Mouse (Mus musculus) spleen, postnatal 14 days (tissue): ENCODE measurements around the gene Pard3b.

Source experiments
- DNase-seq, 2 experiments: peaks; one replicate each; pipeline ENCODE4 v3.0.0; 2021 to 2022; ENCODE audit warnings: low spot score in 2 of 2

Pard3b gene

DNA sequence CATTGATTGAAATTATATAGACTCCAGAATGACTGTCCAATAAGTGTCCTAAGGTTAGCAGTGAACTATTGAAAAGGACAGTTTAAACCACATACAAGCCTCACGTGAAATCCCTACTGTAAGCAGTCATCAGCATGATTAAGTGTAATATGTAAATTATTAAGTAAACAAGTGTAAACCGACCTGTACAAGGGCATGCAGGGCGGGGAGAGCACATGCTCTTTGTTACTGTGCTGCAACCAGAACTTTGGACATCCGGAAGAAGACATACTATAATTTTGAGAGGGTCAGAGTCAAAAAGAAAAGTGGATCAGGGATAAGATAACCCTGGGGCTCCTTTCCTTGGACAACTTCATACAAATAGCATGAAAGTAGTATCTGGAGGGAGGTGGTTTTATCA is 749.4 kb downstream of the Pard3b start:
- no peak for DNase-seq

DNA sequence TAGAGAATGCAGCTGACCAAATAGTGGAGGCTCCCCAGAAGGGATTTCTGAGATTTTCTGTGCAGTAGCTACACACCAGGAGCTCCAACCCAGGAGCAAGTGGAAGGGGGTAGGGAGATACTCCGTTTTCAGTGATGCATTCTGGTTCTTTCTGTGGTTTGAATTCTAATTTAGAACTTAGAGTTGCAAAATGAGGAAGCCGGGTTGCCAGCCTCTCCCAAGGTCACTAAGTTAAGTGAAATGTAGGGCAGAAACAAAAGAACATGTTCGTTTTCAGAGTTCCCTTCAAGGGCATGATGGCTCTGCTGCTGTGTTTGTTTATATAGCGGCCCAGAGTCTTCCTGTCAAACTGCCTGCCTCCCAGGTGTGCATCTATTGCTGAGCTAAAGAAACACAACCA is 754.2 kb downstream of the Pard3b start:
- DNase-seq, result no peak

DNA sequence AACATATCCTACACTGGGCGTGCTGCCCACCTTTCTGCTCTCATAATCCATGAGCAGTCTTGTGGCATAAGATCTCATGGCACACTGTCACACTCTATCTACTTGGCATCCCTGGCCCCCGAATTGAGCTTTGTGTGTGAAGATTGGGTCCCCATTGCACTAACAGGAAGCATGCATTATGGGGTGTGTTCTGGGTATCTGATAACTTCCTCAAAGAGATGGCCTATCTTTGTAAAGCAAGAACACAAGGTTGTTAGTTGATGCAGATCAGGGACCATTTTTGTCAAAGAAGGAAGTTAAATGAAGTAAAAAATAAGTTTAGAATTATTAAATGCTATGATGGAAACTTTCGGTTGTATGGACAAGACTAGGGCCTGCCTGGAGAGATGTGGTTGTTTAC is 755.9 kb downstream of the Pard3b start:
- DNase-seq, result no peak

DNA sequence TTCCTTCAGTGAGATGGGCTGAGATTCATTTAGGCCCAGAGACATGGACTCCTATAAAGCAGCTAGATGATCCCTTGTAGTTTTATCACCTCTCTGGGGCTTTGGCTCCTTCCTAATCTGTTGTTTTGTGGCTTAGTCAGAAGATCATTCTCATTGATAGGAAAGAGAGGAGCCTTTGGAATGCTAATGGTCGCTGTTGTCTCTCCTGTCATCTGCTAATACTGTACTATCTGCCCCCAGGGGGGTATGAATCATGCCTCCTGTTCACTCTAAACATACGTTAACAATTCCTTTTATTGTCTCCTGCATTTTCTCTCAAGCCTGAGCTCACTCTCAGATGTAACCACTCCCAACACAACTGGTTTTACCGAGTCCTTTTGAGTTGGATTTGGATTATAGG is 759.6 kb downstream of the Pard3b start:
- no peak for DNase-seq

DNA sequence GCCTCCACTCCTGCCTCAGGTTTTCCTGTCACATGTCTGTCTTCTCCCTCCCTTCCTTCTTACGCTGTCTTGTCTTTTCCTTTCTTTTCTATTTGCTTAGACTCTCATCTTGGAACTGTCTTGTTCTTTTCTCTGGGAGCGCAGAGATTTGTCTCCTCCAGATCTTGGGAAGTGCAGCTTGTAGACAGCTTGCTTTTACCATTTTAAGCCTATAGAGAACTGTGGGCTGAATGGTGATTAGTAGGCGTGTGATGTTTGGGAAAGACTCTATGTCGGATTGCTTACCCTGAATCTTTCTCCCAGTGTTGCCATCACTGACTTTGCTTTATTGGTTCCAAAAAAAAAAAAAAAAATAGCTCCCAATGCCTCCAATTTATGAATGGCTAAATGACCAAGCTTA is 760.1 kb downstream of the Pard3b start:
- no peak for DNase-seq

DNA sequence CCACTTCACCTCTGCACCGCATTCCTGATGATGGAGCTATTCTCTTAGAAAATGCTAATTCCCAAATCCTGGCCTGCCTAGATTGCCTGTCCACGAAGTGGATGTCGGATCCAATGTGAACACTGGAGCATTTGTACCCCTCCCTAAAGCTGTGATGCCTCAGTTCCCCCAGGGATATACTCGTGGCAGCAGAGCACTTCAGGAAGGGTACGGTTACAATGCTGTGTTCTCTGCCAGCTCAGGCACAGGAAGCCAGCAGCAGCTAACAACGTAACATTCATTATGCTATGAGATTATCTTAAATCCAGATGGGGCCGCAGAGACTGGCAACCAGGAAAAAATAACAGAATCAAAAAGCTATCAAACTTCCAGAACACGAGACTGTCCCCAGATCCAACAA is 766.4 kb downstream of the Pard3b start:
- no peak for DNase-seq

DNA sequence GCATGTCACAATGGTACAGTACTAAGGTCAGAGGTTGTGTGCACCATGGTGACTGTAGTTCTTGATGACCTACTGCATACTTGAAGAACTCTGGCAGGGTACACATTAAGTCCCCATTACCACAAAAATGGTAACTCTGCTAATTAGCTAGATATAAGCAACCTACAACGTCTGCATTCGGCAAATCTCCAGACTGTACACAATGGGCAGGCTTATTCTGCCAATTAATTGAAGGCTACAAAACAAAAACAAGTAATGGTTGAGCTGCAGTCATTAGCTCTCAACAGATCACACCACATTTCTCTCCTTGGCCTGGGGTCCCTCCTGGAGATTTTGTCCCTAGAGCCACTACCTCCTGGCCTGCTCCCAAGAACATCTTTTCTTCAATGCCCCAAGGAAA is 772.7 kb downstream of the Pard3b start:
- DNase-seq, result no peak

DNA sequence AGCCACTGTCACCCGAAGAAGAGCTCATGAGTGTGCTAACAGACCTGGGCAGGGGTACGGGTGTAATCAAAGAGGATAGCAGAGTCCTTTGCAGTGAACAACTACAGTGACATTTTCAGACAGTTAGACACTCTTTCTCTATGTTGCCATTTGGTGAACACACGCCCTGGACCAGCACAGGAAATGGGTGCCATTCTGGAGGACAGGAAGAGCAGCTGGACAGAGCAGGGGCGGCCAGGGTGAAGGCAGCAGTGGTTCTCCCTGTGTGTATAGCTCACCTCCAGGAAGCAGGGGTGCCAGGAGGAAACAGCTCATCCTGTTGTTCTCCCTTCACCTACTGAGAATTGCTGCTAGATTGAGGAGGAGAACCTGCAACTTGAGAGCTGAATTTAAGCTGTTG is 773.4 kb downstream of the Pard3b start:
- DNase-seq, result no peak

DNA sequence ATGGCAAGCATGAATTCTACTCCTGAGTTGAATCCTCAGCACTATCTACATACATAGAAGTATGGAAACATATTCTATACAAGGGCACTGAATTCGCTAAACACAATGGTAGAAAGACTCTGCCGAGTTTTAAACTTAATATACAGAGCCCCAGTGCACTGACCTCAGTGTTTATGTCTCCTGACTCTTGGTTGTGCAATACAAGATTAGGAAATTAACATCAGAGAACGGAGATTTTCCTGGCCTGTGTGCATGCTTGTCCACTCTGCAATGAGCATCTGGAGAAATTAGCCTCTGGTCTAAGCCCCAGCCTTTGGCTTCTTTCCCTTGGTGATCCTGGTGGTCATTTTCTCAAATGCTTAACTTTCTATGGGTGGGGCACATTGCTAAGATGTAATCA is 774.4 kb downstream of the Pard3b start:
- no peak for DNase-seq

DNA sequence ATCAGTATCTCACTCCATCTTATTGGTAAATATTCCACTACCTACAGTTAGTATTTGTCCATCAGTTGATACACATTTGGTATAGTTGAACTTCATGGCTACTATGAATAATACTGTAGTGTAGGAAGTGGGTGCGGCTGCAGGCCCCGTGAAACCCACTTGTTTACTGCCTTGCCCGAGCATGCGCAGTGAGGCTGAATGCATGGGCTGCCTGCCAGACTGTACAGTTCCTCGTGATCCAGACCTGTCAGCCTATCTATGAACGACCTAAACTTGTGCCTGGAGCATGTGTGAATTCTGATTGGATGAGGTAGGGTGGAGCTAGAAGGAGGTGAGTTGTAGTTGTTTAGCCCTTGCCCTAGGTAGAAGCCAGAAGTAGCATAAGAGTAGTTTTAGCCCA is 775.9 kb downstream of the Pard3b start:
- no peak for DNase-seq

DNA sequence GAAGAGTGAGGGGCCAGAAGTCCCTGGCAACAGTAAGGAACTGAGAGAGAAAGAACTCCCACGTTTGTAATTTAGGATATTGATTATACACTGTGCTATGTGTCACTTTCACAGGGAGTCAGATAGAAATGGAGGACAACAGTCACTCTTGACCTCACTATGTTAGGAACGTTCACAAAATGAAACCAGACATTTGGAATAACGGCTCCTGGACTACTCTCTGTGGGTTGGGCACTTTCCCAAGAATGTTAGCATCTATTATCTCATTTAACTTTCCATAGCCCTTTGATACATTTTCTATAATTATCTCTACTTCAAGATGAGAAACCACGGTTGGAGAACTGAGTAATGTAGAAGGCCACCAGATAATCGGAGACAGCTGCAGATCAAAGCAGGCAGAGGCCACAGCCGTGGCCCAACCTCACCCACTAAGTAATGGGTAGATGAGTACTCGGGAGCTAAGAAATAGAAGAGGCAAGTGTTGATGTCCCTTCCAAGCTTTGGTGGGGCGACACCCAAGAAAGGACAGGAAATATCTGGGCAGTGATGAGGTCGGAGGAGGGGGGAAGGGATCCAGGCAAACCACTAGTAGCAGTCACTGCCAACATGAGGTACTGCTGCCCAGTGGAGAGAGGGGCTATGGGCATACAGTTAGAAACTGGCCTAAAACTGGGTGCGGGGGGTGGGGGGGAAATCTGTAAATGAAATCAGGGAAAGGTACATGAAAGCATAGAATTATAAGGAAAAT is 778.2 kb downstream of the Pard3b start:
- DNase-seq, result no peak

DNA sequence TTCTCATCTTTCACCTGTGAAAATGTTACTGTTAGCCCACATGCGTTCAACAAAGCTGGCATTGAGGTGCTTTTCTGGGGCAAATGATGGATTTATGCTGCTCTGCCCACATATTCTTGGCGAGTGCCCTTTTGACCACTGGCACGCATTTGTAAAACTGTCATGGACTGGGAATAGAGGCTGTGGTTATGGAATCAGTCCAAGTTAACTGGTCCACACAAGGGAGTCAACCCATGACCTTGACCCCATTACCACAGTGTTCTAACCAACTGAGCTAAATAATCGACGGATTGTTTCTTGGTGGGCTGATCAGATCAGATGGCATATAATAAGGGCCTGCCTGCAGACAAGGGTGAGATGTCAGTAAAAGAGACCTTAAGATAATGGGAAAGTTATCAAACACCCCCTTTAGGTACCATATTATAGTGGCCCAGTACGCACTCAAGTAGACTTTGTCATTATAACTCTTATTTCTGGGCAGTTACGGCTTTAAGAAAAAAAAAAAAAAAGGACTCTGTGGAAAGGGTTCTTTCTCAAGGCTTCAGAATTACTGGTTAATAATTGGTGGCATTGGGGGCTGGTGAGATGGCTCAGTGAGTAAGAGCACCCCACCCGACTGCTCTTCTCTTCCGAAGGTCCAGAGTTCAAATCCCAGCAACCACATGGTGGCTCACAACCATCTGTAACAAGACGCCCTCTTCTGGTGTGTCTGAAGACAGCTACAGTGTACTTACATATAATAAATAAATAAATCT is 784.4 kb downstream of the Pard3b start:
- no peak for DNase-seq

DNA sequence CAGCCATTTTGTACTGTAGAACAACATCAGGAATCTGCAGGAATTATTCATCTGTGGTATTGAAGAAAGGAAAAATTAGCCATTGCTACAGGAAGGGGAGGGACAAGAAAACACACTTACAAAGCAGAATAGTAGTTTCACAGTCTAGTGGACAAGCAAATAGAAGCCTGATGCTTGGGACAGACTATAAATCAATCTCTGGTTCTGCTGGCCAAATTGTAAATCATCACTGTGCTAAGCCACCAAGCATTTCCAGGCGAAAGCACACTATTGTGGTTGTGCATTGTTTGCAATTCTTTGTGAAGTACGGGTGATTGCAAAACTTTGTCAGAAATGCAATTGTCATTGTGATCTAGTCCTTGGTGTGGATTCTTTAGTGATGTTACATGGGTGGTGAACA is 786.7 kb downstream of the Pard3b start:
- DNase-seq, result no peak

DNA sequence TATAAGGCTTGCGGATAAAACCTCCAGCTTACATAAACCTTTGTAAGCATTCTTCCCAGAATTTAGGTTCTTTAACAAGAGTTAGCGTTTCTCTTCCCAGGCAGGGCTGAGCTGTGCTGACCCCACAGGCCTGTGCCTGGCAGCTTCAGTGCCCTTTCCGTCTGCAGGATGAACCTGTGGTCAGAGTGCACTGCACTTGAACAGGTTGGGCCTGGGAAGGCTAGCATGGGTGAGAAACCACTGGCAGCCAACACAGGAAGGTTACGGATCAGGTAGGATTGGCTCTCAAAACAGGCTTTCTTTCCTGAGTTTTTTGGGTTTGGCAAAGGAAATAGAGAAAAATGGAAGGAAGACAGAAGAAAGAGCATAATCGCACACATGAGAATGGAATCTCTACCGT is 790.1 kb downstream of the Pard3b start:
- DNase-seq, result no peak

DNA sequence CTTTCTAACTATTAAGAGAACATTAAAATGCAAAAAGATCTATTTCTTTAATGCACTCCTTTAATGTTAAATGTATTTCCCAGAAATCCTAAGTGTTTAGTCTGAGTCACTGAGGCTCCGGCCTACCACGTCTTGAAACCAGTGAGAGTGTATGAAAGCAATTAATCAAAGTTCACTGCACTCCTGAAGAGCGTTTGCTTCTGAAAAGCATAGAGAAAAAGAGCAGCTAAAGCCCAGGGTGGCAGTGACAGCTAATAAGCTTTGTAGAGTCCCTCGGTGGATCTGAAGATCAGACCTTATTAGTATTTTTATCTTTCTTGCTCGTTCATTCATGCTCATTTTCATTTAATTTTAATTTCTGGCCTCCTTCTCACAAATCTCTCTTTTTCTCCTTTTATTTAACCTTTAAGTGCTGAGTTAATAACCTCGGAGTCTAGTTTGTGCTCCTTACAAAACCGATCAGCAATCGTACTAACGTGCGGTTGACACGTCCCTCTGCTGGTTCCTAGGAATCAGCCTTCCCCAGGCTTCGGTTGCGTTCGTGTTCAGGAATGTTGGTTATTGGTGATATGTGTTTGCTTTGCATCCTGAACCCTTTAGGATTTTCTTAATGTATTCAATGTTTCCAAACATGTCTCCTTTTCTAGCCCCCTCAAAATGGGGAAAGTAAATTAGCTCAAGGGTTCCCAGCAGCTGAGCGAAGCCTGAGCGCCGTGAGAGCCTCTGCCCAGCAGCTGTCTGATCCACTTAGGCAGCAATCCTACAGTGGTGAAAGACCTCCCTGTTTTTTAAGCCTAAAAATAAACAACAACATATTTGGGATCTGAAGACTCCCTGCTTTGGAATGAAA is 790.9 kb downstream of the Pard3b start:
- no peak for DNase-seq

DNA sequence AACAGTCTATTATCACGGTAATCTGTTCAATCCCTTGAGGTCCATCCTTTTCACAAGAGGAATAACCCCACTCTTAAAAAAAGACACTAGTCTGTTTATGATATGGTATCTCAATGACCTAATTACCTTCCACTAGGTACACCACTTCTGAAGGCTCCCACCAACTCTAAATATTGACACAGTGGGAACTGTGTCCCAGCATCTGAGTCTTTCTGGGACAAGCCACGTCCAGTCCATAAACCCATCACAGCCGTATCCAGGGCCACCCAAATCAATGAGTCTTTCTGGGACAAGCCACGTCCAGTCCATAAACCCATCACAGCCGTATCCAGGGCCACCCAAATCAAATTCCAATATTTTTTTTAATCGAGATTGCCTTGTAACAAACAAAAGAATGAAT is 792.4 kb downstream of the Pard3b start:
- DNase-seq, result no peak

DNA sequence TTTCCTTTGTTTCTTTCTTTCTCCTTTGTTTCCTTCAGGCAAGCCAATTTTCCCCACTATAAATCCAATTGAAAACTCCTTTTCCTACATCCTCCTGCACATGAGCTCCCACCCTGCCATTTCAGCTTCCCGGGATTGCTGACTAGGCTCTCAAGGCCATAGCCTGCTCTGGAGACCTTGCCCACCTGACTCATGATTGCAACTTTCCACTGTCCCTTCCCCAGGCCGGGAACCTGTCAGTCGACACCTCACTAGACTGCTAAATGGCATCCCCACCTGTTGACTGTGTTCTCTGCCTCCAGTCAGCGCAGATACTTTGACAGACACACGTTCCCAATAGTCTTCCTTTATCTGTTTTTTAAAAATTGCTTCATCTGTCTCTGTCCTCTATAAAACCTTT is 795.3 kb downstream of the Pard3b start:
- no peak for DNase-seq

DNA sequence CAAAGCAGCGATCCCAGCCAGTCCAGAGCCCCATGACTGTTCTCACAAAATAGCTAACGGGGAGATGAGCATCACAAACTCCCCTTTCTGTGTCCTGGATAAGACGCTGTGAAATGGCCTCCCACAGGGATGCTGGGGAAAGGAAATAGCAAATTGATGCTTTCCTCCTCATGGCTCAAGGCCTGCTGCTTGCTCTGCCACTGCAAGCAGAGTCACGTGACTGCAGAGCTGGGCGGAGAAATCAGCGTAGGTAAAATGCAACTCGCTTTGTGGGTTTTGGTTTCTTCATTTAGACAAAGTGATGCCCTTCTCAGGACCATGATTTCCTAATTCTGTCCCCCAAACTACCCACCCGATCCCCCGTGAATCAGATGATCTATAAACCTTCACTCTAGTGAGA is 797.2 kb downstream of the Pard3b start:
- no peak for DNase-seq

DNA sequence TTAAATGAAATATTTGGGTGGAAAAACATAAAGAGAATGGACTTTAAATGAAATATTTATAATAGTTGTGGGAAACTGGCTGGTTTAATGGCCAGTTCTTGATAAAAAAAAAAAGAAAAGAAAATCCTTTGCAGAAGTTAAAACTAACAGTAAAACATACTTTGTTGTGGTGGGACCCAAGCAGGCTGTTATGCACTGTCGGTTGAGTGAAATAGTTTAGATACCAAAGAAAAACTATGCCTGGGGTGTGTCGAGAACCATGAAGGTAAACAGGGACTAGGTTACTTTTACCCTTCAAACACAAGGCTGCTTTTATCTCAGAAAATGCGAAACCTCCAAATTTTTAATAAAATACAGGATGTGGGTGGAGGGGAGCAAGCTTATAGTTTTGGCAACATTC is 797.7 kb downstream of the Pard3b start:
- no peak for DNase-seq

DNA sequence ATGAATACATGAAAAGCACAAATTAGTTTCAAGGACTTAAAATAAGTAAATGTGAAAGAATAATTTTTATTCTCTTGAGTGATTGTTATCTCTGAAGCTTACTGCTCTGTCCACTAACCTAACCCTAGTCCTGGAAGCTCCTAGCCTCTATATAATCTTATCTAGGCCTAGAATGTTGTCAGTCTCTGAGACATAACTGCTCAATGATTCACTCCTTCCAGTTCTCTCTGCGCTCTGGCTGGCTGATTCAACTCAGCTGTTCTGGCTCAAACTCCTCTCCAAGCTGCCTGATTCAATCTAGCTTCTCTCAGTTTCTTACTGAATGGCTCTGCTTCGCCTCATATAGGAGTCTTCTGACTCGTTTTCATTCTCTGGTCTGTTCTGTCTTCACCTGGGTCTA is 798.9 kb downstream of the Pard3b start:
- DNase-seq, result no peak

DNA sequence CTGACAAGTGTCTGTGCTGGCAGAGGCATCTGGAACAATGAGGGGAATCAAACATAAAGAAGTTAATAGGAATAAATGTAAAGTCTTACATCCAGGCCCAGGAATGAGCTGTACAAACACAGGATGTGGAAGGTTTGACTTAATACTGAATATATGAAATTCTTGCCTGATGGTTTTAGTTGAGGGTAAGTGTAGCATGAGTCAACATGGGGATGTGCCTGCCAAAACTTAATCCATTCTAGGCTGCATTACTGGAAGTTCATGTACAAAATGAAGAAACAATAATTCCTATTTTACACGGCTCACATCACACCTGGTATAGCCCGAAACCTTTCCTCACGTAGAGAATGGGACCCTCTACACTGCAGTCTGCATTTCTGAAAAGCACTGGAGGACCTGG is 805.8 kb downstream of the Pard3b start:
- DNase-seq, result no peak

DNA sequence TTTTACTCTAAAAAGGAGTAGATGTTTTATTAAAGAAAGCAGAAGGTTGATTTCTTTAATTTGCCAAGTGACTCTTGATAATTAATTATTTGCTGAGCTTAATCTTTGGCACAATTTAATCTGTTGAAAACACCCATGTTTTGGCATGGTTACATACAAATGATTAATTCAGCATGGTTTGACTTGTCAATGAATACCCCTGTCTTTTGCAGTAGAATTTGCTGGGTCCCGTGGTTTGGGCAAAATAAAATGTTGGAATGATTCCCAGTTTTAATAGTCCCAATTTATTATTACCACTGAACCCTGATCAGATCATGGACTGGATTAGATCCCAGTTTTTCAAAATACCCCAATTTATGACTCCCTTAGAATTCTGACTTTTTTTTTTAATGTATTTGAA is 808.2 kb downstream of the Pard3b start:
- no peak for DNase-seq
